10 mouse cellular contexts compared by ENCODE assay signal in the genomic region with DNA sequence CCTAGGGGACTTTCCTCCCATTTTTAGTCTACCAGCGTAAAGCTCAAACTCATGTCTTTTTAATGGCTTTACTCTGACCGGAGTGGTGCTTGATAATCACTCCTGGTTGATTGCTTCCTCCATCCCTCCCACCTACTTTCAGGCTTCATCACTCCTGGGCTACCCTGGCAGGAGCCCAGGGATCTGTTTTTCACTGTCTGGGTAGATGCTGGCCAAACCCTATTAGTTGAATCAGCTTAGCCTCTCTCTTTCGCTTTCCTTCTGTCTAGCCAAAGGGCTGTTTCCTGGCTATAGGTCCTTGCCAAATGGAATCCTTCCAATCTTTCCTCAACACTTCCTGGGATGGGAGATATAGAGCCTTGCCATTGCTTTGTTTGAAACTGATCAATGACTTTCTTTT. TPM values are rescaled to one million over a fixed set of nuclear protein-coding genes. Genes with fewer than 3 reads are reported as not detected.
DNase-seq lines count a peak whose midpoint lies in the region; ATAC-seq and TF ChIP-seq lines count a peak whose summit lies in the region.
"Had no signal": no experiment of that assay in that cellular context is flagged by ENCODE, and none has a peak within 500 bp of the region (broad histone marks: within the 10 kb centered on the region; RNA-seq: fewer than 3 reads in every experiment).

No protein-coding gene starts in this region.

- H3K27ac ChIP-seq in forebrain, embryonic 14.5 days (ENCODE audit: low read depth, low read length), result no peak overlapping the region
- H3K27ac ChIP-seq in forebrain, embryonic 11.5 days (ENCODE audit: low read depth, low read length), result no peak overlapping the region
- H3K27ac ChIP-seq in hindbrain, postnatal 0 days, result no peak overlapping the region
- H3K27ac ChIP-seq in hindbrain, embryonic 13.5 days, result no peak overlapping the region
- H3K27ac ChIP-seq in midbrain, postnatal 0 days (ENCODE audit: low read depth, low read length), result no peak overlapping the region
- H3K27ac ChIP-seq in midbrain, embryonic 10.5 days (replicated peaks), result no peak overlapping the region
- H3K27ac ChIP-seq: liver, embryonic 12.5 days had no signal

- no peaks in the 10 kb centered on the region for H3K4me1 ChIP-seq in forebrain, embryonic 14.5 days (ENCODE audit: control insufficient read depth, insufficient read depth, low read length)
- H3K4me1 ChIP-seq in forebrain, embryonic 11.5 days (replicated peaks; ENCODE audit: control insufficient read depth, insufficient read depth, low read length), result no peaks in the 10 kb centered on the region
- H3K4me1 ChIP-seq in hindbrain, postnatal 0 days (ENCODE audit: insufficient read depth, low read length), result no peaks in the 10 kb centered on the region
- H3K4me1 ChIP-seq in hindbrain, embryonic 13.5 days (replicated peaks), result no peaks in the 10 kb centered on the region
- no peaks in the 10 kb centered on the region for H3K4me1 ChIP-seq in midbrain, postnatal 0 days (ENCODE audit: insufficient read depth, low read length)
- no peaks in the 10 kb centered on the region for H3K4me1 ChIP-seq in midbrain, embryonic 10.5 days
- H3K4me1 ChIP-seq: liver, embryonic 12.5 days had no signal

- peak; percentile 54 for DNase-seq in forebrain, embryonic 14.5 days (ENCODE audit: low spot score)
- DNase-seq in forebrain, embryonic 11.5 days (ENCODE audit: low spot score), result no peak
- peak; percentile 52 for DNase-seq in hindbrain, postnatal 0 days (ENCODE audit: low spot score)
- peak; percentile 43 for DNase-seq in midbrain, postnatal 0 days (ENCODE audit: low spot score)
- no peak for DNase-seq in midbrain, embryonic 10.5 days (ENCODE audit: low spot score)
- no peak for DNase-seq in gastrocnemius, postnatal 10 days
- DNase-seq: cerebellum, adult 9-11 months had no signal

- H3K4me2 ChIP-seq in forebrain, embryonic 14.5 days (ENCODE audit: low read length), result no peak overlapping the region
- H3K4me2 ChIP-seq in forebrain, embryonic 11.5 days (ENCODE audit: low read depth, low read length, severe bottlenecking), result no peak overlapping the region
- H3K4me2 ChIP-seq in hindbrain, postnatal 0 days (ENCODE audit: low read depth, low read length), result no peak overlapping the region
- H3K4me2 ChIP-seq in hindbrain, embryonic 13.5 days, result no peak overlapping the region
- H3K4me2 ChIP-seq in midbrain, postnatal 0 days (ENCODE audit: low read depth, low read length, poor library complexity, severe bottlenecking), result no peak overlapping the region
- H3K4me2 ChIP-seq: liver, embryonic 12.5 days had no signal

- TF ChIP-seq CTCF in hindbrain, postnatal 0 days (IDR thresholded peaks at IDR 0.05; ENCODE audit: low read depth), result no peak
- no peak for TF ChIP-seq CTCF in midbrain, postnatal 0 days (IDR thresholded peaks at IDR 0.05)

- no peak overlapping the region for H3K9ac ChIP-seq in forebrain, embryonic 14.5 days (ENCODE audit: low read length)
- no peak overlapping the region for H3K9ac ChIP-seq in forebrain, embryonic 11.5 days (ENCODE audit: low read length)
- no peak overlapping the region for H3K9ac ChIP-seq in hindbrain, postnatal 0 days (replicated peaks; ENCODE audit: low read length)
- no peak overlapping the region for H3K9ac ChIP-seq in hindbrain, embryonic 13.5 days
- no peak overlapping the region for H3K9ac ChIP-seq in midbrain, postnatal 0 days (replicated peaks; ENCODE audit: low read length, poor library complexity, severe bottlenecking)
- H3K9ac ChIP-seq: liver, embryonic 12.5 days had no signal

- WGBS in forebrain, embryonic 14.5 days, result 60% methylated on average over 3 of the region's 3 CpGs
- WGBS in forebrain, embryonic 11.5 days, result 94% methylated on average over 3 of the region's 3 CpGs
- 59% methylated on average over 3 of the region's 3 CpGs for WGBS in hindbrain, postnatal 0 days
- 85% methylated on average over 3 of the region's 3 CpGs for WGBS in hindbrain, embryonic 13.5 days
- WGBS in midbrain, postnatal 0 days, result 76% methylated on average over 3 of the region's 3 CpGs
- 87% methylated on average over 3 of the region's 3 CpGs for WGBS in midbrain, embryonic 10.5 days

- H3K27me3 ChIP-seq in forebrain, embryonic 14.5 days (replicated peaks; ENCODE audit: control insufficient read depth, insufficient read depth, low read length), result no peaks in the 10 kb centered on the region
- no peaks in the 10 kb centered on the region for H3K27me3 ChIP-seq in forebrain, embryonic 11.5 days (ENCODE audit: control insufficient read depth, insufficient read depth, low read length)
- H3K27me3 ChIP-seq in hindbrain, postnatal 0 days (ENCODE audit: insufficient read depth, low read length), result no peaks in the 10 kb centered on the region
- no peaks in the 10 kb centered on the region for H3K27me3 ChIP-seq in hindbrain, embryonic 13.5 days
- H3K27me3 ChIP-seq in midbrain, postnatal 0 days (ENCODE audit: insufficient read depth, low read length), result no peaks in the 10 kb centered on the region
- no peaks in the 10 kb centered on the region for H3K27me3 ChIP-seq in midbrain, embryonic 10.5 days (ENCODE audit: low read depth, poor library complexity, severe bottlenecking)
- H3K27me3 ChIP-seq: liver, embryonic 12.5 days had no signal

- peak; percentile 55; the same call in 1 of the 2 replicates for ATAC-seq in forebrain, embryonic 14.5 days
- no peak for ATAC-seq in forebrain, embryonic 11.5 days (replicated peaks; ENCODE audit: low FRiP score)
- ATAC-seq in hindbrain, postnatal 0 days, result no peak; the same call in 1 of the 2 replicates
- no peak for ATAC-seq in hindbrain, embryonic 13.5 days (ENCODE audit: low FRiP score)
- ATAC-seq in midbrain, postnatal 0 days (ENCODE audit: low FRiP score), result no peak
- ATAC-seq: inflammation-experienced regulatory T-cells, adult 6 months; liver, embryonic 12.5 days had no signal

- H3K4me3 ChIP-seq in forebrain, embryonic 14.5 days (ENCODE audit: low read depth, low read length), result no peak overlapping the region
- no peak overlapping the region for H3K4me3 ChIP-seq in forebrain, embryonic 11.5 days (ENCODE audit: low read depth, low read length)
- H3K4me3 ChIP-seq in hindbrain, postnatal 0 days (ENCODE audit: low read length), result no peak overlapping the region
- H3K4me3 ChIP-seq in hindbrain, embryonic 13.5 days, result no peak overlapping the region
- no peak overlapping the region for H3K4me3 ChIP-seq in midbrain, postnatal 0 days (ENCODE audit: low read depth, low read length)
- H3K4me3 ChIP-seq in midbrain, embryonic 10.5 days, result no peak overlapping the region
- H3K4me3 ChIP-seq: liver, embryonic 12.5 days had no signal

- no peaks in the 10 kb centered on the region for H3K9me3 ChIP-seq in forebrain, embryonic 14.5 days (replicated peaks; ENCODE audit: control insufficient read depth, low read length)
- H3K9me3 ChIP-seq in forebrain, embryonic 11.5 days (ENCODE audit: control insufficient read depth, low read length), result no peaks in the 10 kb centered on the region
- H3K9me3 ChIP-seq in hindbrain, postnatal 0 days (ENCODE audit: low read length), result no peaks in the 10 kb centered on the region
- no peaks in the 10 kb centered on the region for H3K9me3 ChIP-seq in hindbrain, embryonic 13.5 days
- no peaks in the 10 kb centered on the region for H3K9me3 ChIP-seq in midbrain, postnatal 0 days (ENCODE audit: low read length)
- no peaks in the 10 kb centered on the region for H3K9me3 ChIP-seq in midbrain, embryonic 10.5 days (replicated peaks)
- H3K9me3 ChIP-seq: liver, embryonic 12.5 days had no signal

- no peaks in the 10 kb centered on the region for H3K36me3 ChIP-seq in forebrain, embryonic 14.5 days (ENCODE audit: control insufficient read depth, insufficient read depth, low read length)
- H3K36me3 ChIP-seq in forebrain, embryonic 11.5 days (ENCODE audit: control insufficient read depth, insufficient read depth, low read length), result no peaks in the 10 kb centered on the region
- no peaks in the 10 kb centered on the region for H3K36me3 ChIP-seq in hindbrain, postnatal 0 days (ENCODE audit: insufficient read depth, low read length)
- no peaks in the 10 kb centered on the region for H3K36me3 ChIP-seq in hindbrain, embryonic 13.5 days
- H3K36me3 ChIP-seq in midbrain, postnatal 0 days (ENCODE audit: insufficient read depth, low read length), result no peaks in the 10 kb centered on the region
- no peaks in the 10 kb centered on the region for H3K36me3 ChIP-seq in midbrain, embryonic 10.5 days
- H3K36me3 ChIP-seq: liver, embryonic 12.5 days had no signal

RNA-seq across cellular contexts. Expression of gene Tnfaip3, which starts 19.3 kb away (rescaled TPM):
- polyA plus RNA-seq in forebrain, embryonic 14.5 days (2014; fragmentation: Nextera tagmentation; extraction: Ambion mirVana), result 1.9 and 2.1 TPM in 2 replicates
- 1.2 and 1.5 TPM in 2 replicates for polyA plus RNA-seq in forebrain, embryonic 11.5 days (2014; fragmentation: Nextera tagmentation; extraction: Ambion mirVana)
- 1.6 and 2.4 TPM in 2 replicates for total RNA-seq in hindbrain, postnatal 0 days (2014; rRNA removed)
- polyA plus RNA-seq in hindbrain, postnatal 0 days (2015; fragmentation: Nextera tagmentation; extraction: Ambion mirVana), result 1.1 TPM in 2 replicates
- polyA plus RNA-seq in hindbrain, embryonic 13.5 days (2015; fragmentation: Nextera tagmentation; extraction: Ambion mirVana), result 1.9 and 2.1 TPM in 2 replicates
- 3.6 TPM in 2 replicates for total RNA-seq in midbrain, postnatal 0 days (2014; rRNA removed)
- polyA plus RNA-seq in midbrain, postnatal 0 days (2015; fragmentation: Nextera tagmentation; extraction: Ambion mirVana), result 1.2 and 1.4 TPM in 2 replicates
- 1.3 and 1.8 TPM in 2 replicates for polyA plus RNA-seq in midbrain, embryonic 10.5 days (2016; fragmentation: Nextera tagmentation; extraction: Ambion mirVana)
- total RNA-seq in gastrocnemius, postnatal 10 days (2021), result 1 to 10 TPM; 4.7 to 8.8 TPM

Comparison
In these comparisons a context has a peak if more than half of its experiments do, and no peak if none do; other contexts are left out.
1. DNase-seq: peak in forebrain, embryonic 14.5 days (single experiment), hindbrain, postnatal 0 days (single experiment) and midbrain, postnatal 0 days (single experiment); none in forebrain, embryonic 11.5 days (single experiment), midbrain, embryonic 10.5 days (single experiment) and gastrocnemius, postnatal 10 days (single experiment).